Mouse (Mus musculus) embryonic facial prominence, embryonic 14.5 days (tissue): ENCODE measurements around the gene Ppp4r1. TPM values are rescaled to one million over a fixed set of nuclear protein-coding genes. Genes with fewer than 3 reads are reported as not detected.

Experiments used
- ATAC-seq: fragments of 200-750 bp; cut with Nextera tagmentation; 2 replicates; pipeline ENCODE4 v1.8.0; 2017; ENCODE audit warnings: low read depth, moderate number of reproducible peaks, moderate TSS enrichment
- DNase-seq: peaks from one replicate; pipeline ENCODE4 v3.0.0-alpha.2; 2015; ENCODE audit warnings: low spot score
- H3K27ac ChIP-seq: fragments of 300-500 bp; sonication (generic); replicated peaks from 2 replicates; pipeline ENCODE4 v1.5.1; 2014; ENCODE audit warnings: low read depth, mild to moderate bottlenecking, low read length, moderate library complexity
- H3K27me3 ChIP-seq: fragments of 300-500 bp; sonication (generic); replicated peaks from 2 replicates; pipeline ENCODE4 v1.6.1; 2014; ENCODE audit warnings: low read length; ENCODE audit not compliant: control insufficient read depth, insufficient read depth
- H3K36me3 ChIP-seq: fragments of 300-500 bp; sonication (generic); 2 replicates; pipeline ENCODE4 v1.6.1; 2014; ENCODE audit warnings: low read length, mixed read lengths; ENCODE audit not compliant: control insufficient read depth, insufficient read depth
- H3K4me1 ChIP-seq: fragments of 300-500 bp; sonication (generic); 2 replicates; pipeline ENCODE4 v1.6.1; 2014; ENCODE audit warnings: antibody characterized with exemption, low read length; ENCODE audit not compliant: control insufficient read depth, insufficient read depth
- H3K4me2 ChIP-seq: fragments of 300-500 bp; sonication (generic); 2 replicates; pipeline ENCODE4 v1.6.1; 2014; ENCODE audit warnings: low read depth, mild to moderate bottlenecking, low read length, moderate library complexity, mixed read lengths
- H3K4me3 ChIP-seq: fragments of 300-500 bp; sonication (generic); 2 replicates; pipeline ENCODE4 v1.5.1; 2014; ENCODE audit warnings: low read depth, mild to moderate bottlenecking, low read length
- H3K9ac ChIP-seq: fragments of 300-500 bp; sonication (generic); 2 replicates; pipeline ENCODE4 v1.6.1; 2014; ENCODE audit warnings: low read depth, mild to moderate bottlenecking, low read length, moderate library complexity, mixed read lengths
- H3K9me3 ChIP-seq: fragments of 300-500 bp; sonication (generic); 2 replicates; pipeline ENCODE4 v1.6.1; 2016; ENCODE audit warnings: low read length; ENCODE audit not compliant: control insufficient read depth
- WGBS: fragments of 180-500 bp; shearing (Covaris S2); extraction: QIAGEN DNeasy Blood & Tissue Kit; methylation state at CpG from one replicate; pipeline ENCODE4 v1.1.7; 2014; 5-methylcytosine and 5-hydroxymethylcytosine counted together
- polyA plus RNA-seq: library from polyadenylated mRNA; unstranded; fragments of >200 nt; fragmentation: Nextera tagmentation; extraction: Ambion mirVana; gene quantifications from 2 replicates; pipeline ENCODE4 v1.2.1, GENCODE M21; 2014

The Ppp4r1 gene
- polyA plus RNA-seq, 1 experiment from 2014 or later: 39.5 TPM

- ATAC-seq (no peak), DNase-seq (no peak)
These were observed 45.5 kb downstream of the Ppp4r1 start for GRCm38 (mm10) chr17:65827904-65828303.

GRCm38 (mm10) chr17:65828951-65829350 lies 46.6 kb downstream of the Ppp4r1 start:
- 88% methylated on average over 11 of the region's 11 CpGs for WGBS
- DNase-seq: no peak
- H3K9ac ChIP-seq: no peak overlapping the region
- H3K36me3 ChIP-seq: peaks cover 84% of the 10 kb centered on the region
- H3K9me3 ChIP-seq: no peaks in the 10 kb centered on the region
- no peaks in the 10 kb centered on the region for H3K27me3 ChIP-seq
- no peak for ATAC-seq
- no peak overlapping the region for H3K4me2 ChIP-seq
- H3K4me1 ChIP-seq: no peaks in the 10 kb centered on the region
- no peak overlapping the region for H3K4me3 ChIP-seq
- H3K27ac ChIP-seq: no peak overlapping the region

More at GRCm38 (mm10) chr17:65827904-65828303, 45.5 kb downstream of the Ppp4r1 start:
- H3K27me3 ChIP-seq: no peaks in the 10 kb centered on the region
- no peaks in the 10 kb centered on the region for H3K9me3 ChIP-seq
- H3K4me3 ChIP-seq: no peak overlapping the region
- H3K27ac ChIP-seq: no peak overlapping the region
- H3K4me1 ChIP-seq: no peaks in the 10 kb centered on the region
- H3K4me2 ChIP-seq: no peak overlapping the region
- peaks cover 79% of the 10 kb centered on the region for H3K36me3 ChIP-seq
- no peak overlapping the region for H3K9ac ChIP-seq
- WGBS: 86% methylated on average over 5 of the region's 5 CpGs

- H3K4me3 ChIP-seq: no peak overlapping the region
- no peak overlapping the region for H3K4me2 ChIP-seq
- no peak overlapping the region for H3K27ac ChIP-seq
- ATAC-seq (no peak), DNase-seq (no peak)
- no peak overlapping the region for H3K9ac ChIP-seq
- H3K36me3 ChIP-seq: peaks cover 81% of the 10 kb centered on the region
- no peaks in the 10 kb centered on the region for H3K9me3 ChIP-seq
- H3K4me1 ChIP-seq: no peaks in the 10 kb centered on the region
- WGBS: 93% methylated on average over 13 of the region's 13 CpGs
- no peaks in the 10 kb centered on the region for H3K27me3 ChIP-seq
These were observed 48.0 kb downstream of the Ppp4r1 start for GRCm38 (mm10) chr17:65830216-65830863.

GRCm38 (mm10) chr17:65833891-65834290 lies 51.5 kb downstream of the Ppp4r1 start:
- H3K9ac ChIP-seq: no peak overlapping the region
- no peak overlapping the region for H3K4me2 ChIP-seq
- no peak overlapping the region for H3K27ac ChIP-seq
- H3K4me1 ChIP-seq: no peaks in the 10 kb centered on the region
- H3K27me3 ChIP-seq: no peaks in the 10 kb centered on the region
- DNase-seq: no peak
- H3K4me3 ChIP-seq: no peak overlapping the region
- peaks cover 95% of the 10 kb centered on the region for H3K36me3 ChIP-seq
- 88% methylated on average over 3 of the region's 3 CpGs for WGBS
- ATAC-seq: no peak
- H3K9me3 ChIP-seq: no peaks in the 10 kb centered on the region

GRCm38 (mm10) chr17:65836746-65837145 lies 54.4 kb downstream of the Ppp4r1 start:
- ATAC-seq: no peak; the same call in 1 of the 2 replicates
- 84% methylated on average over 3 of the region's 3 CpGs for WGBS

GRCm38 (mm10) chr17:65839541-65840256 lies 57.3 kb downstream of the Ppp4r1 start:
- H3K36me3 ChIP-seq: peaks cover 90% of the 10 kb centered on the region
- ATAC-seq (0 out of 2 replicates have a peak, but pooled peaks have one; percentile 12), DNase-seq (peak; percentile 39)
- no peaks in the 10 kb centered on the region for H3K9me3 ChIP-seq
- H3K9ac ChIP-seq: no peak overlapping the region
- no peak overlapping the region for H3K4me2 ChIP-seq
- H3K27me3 ChIP-seq: no peaks in the 10 kb centered on the region
- H3K4me3 ChIP-seq: no peak overlapping the region
- H3K27ac ChIP-seq: no peak overlapping the region; the same call in 1 of the 2 replicates
- 70% methylated on average over 7 of the region's 7 CpGs for WGBS
- H3K4me1 ChIP-seq: no peaks in the 10 kb centered on the region

More at GRCm38 (mm10) chr17:65836746-65837145, 54.4 kb downstream of the Ppp4r1 start:
- Histone ChIP-seq H3K9ac (no peak overlapping the region), H3K4me2 (no peak overlapping the region), H3K27me3 (no peaks in the 10 kb centered on the region), H3K9me3 (no peaks in the 10 kb centered on the region), H3K36me3 (peaks cover 95% of the 10 kb centered on the region), H3K4me1 (no peaks in the 10 kb centered on the region), H3K4me3 (no peak overlapping the region), H3K27ac (no peak overlapping the region)
- DNase-seq: no peak

GRCm38 (mm10) chr17:65842669-65843381 lies 60.5 kb downstream of the Ppp4r1 start:
- no peaks in the 10 kb centered on the region for H3K27me3 ChIP-seq
- peaks cover 81% of the 10 kb centered on the region for H3K36me3 ChIP-seq
- no peaks in the 10 kb centered on the region for H3K4me1 ChIP-seq
- WGBS: 87% methylated on average over 10 of the region's 10 CpGs
- H3K9me3 ChIP-seq: no peaks in the 10 kb centered on the region
- no peak overlapping the region for H3K4me3 ChIP-seq
- ATAC-seq: no peak
- H3K4me2 ChIP-seq: no peak overlapping the region
- H3K9ac ChIP-seq: no peak overlapping the region
- no peak overlapping the region for H3K27ac ChIP-seq
- no peak for DNase-seq

GRCm38 (mm10) chr17:65845423-65845822 lies 63.0 kb downstream of the Ppp4r1 start:
- DNase-seq: no peak
- Histone ChIP-seq H3K4me2 (no peak overlapping the region), H3K9me3 (no peaks in the 10 kb centered on the region), H3K27ac (no peak overlapping the region), H3K36me3 (peaks cover 76% of the 10 kb centered on the region), H3K4me3 (no peak overlapping the region), H3K4me1 (no peaks in the 10 kb centered on the region), H3K27me3 (no peaks in the 10 kb centered on the region), H3K9ac (no peak overlapping the region)
- WGBS: 89% methylated on average over 6 of the region's 6 CpGs
- ATAC-seq: no peak
